Mouse (Mus musculus) cerebellum, adult 2 months (tissue): ENCODE results near the gene Rnf207.

ENCODE experiments used
- CTCF ChIP-seq: fragments of 200-500 bp; IDR thresholded peaks from 2 replicates; pipeline ENCODE4 v1.5.1; 2011; ENCODE audit warnings: low read depth, mild to moderate bottlenecking, control low read depth, low read length, moderate library complexity, borderline replicate concordance; ENCODE audit not compliant: insufficient read depth
- POLR2A ChIP-seq: fragments of 200-500 bp; IDR thresholded peaks from 2 replicates; pipeline ENCODE4 v1.6.1; 2011; ENCODE audit warnings: low read length, control low read depth, borderline replicate concordance; ENCODE audit not compliant: insufficient read depth

DNA sequence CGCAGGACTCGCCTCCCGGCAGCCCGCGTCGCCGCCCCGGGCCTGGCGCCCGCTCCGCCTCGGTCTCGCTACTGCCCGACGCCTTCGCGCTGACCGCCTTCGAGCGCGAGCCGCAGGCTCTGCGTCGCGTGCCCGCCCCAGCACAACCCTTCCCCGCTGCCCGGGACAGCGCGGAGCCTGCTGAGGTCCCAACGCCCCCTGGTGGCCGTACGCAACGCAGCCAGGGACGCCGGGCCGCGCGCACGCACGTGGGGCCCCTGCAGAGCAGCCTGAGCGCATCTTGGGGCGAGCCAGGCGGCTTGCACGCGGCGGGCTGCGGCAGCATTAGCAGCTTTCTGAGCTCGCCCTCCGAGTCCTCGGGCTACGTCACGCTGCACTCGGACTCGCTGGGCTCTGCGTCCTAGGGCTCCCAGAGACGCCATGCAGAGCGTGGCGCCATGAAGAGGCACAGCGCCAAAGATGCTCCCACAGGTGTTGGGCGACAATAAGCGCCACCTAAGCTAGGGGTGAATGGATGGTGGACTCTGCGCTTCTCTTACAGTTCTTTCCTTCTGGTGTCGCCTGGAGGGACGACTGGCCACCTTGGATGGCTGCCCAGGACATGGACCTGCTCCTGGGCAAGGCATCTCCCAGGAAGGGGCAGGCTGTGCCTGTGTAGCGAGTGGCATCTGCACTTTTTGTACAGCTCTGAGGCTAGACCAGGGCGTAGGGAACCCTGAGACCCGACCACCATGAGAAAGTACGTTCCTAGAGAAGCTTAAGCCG is 35.4 kb downstream of the Rnf207 start:
- TF ChIP-seq POLR2A (no peak), CTCF (peak; percentile 69)
